Mouse (Mus musculus) sigmoid colon, adult 10 weeks (tissue): ENCODE data around the gene Chtop. TPM values are rescaled to one million over a fixed set of nuclear protein-coding genes. Genes with fewer than 3 reads are reported as not detected.

Experiments used
- polyA plus RNA-seq: library from polyadenylated mRNA; stranded (reverse); fragments of 350-450 nt; fragmentation: Illumina TruSeq; extraction: RNeasy Lipid Tissue Mini Kit (QIAGEN cat#74804); gene quantifications from one replicate; pipeline ENCODE4 v1.2.3, GENCODE M21; 2014; ENCODE audit warnings: low read depth, low replicate concordance

The Chtop gene
- 156 TPM for polyA plus RNA-seq

GRCm38 (mm10) chr3:90508950-90509746, at the start of gene Chtop:
Chtop (minus strand) TSS chr3:90509498.

GRCm38 (mm10) chr3:90537141-90537904, 28.0 kb upstream of the Chtop start, which contains the start of gene S100a16:
S100a16 (plus strand) TSS chr3:90537254.

GRCm38 (mm10) chr3:90526580-90526979, 17.3 kb upstream of the Chtop start, which contains the start of gene S100a14:
S100a14 (plus strand) TSS chr3:90526856.

GRCm38 (mm10) chr3:90513796-90514590, 4.7 kb upstream of the Chtop start, which contains the start of the genes S100a1 and S100a13:
S100a1 (minus strand) TSS chr3:90514392.
S100a13 (plus strand) TSS chr3:90514435.

GRCm38 (mm10) chr3:90490696-90491256, 18.5 kb downstream of the Chtop start, which contains the start of gene Snapin:
Snapin (minus strand) TSS chr3:90491033.

GRCm38 (mm10) chr3:90475831-90476611, 33.3 kb downstream of the Chtop start, which contains the start of gene Ilf2:
Ilf2 (plus strand) TSS chr3:90476126.

GRCm38 (mm10) chr3:90465686-90466310, 43.5 kb downstream of the Chtop start, which contains the start of gene Npr1:
Npr1 (minus strand) TSS chr3:90465866.

Other genes starting within 250 kb of the Chtop start
- 1.1 TPM for gene Dennd4b, start 244.3 kb downstream of the Chtop start, polyA plus RNA-seq
- 45.0 TPM for gene Gatad2b, start 216.3 kb downstream of the Chtop start, polyA plus RNA-seq
- not detected for gene Slc27a3, start 119.6 kb downstream of the Chtop start, polyA plus RNA-seq
- gene Ints3, start 75.9 kb downstream of the Chtop start, polyA plus RNA-seq: 19.1 TPM
- 1.4 TPM for gene Npr1, start 43.6 kb downstream of the Chtop start, polyA plus RNA-seq
- gene Ilf2, start 33.4 kb downstream of the Chtop start, polyA plus RNA-seq: 48.1 TPM
- gene Snapin, start 18.5 kb downstream of the Chtop start, polyA plus RNA-seq: 68.4 TPM
- 84.9 TPM for gene S100a1, start 4.9 kb upstream of the Chtop start, polyA plus RNA-seq
- gene S100a13, start 4.9 kb upstream of the Chtop start, polyA plus RNA-seq: 15.8 TPM
- gene S100a14, start 17.4 kb upstream of the Chtop start, polyA plus RNA-seq: 53.2 TPM
- 96.5 TPM for gene S100a16, start 27.8 kb upstream of the Chtop start, polyA plus RNA-seq
- not detected for gene S100a3, start 51.1 kb upstream of the Chtop start, polyA plus RNA-seq
- not detected for gene S100a2, start 80.7 kb upstream of the Chtop start, polyA plus RNA-seq
- not detected for gene Gm42674, start 92.4 kb upstream of the Chtop start, polyA plus RNA-seq
- gene S100a4, start 94.3 kb upstream of the Chtop start, polyA plus RNA-seq: 13.6 TPM
- gene S100a5, start 99.0 kb upstream of the Chtop start, polyA plus RNA-seq: not detected
- 583 TPM for gene S100a6, start 103.4 kb upstream of the Chtop start, polyA plus RNA-seq
- gene S100a7a, start 144.5 kb upstream of the Chtop start, polyA plus RNA-seq: 1.8 TPM
- 9.0 TPM for gene S100a8, start 159.5 kb upstream of the Chtop start, polyA plus RNA-seq
- 2.4 TPM for gene S100a9, start 186.2 kb upstream of the Chtop start, polyA plus RNA-seq
- gene Pglyrp4, start 217.4 kb upstream of the Chtop start, polyA plus RNA-seq: not detected